Mouse (Mus musculus) neural tube, embryonic 14.5 days (tissue): Measurements from ENCODE around the gene Osbpl9. TPM values are rescaled to one million over a fixed set of nuclear protein-coding genes. Genes with fewer than 3 reads are reported as not detected.

Experiments used
- ATAC-seq: fragments of 200-750 bp; cut with Nextera tagmentation; 2 replicates; pipeline ENCODE4 v1.8.0; 2017; ENCODE audit warnings: low read depth, mild to moderate bottlenecking, moderate TSS enrichment, moderate library complexity
- H3K27ac ChIP-seq: fragments of 300-500 bp; sonication (generic); 2 replicates; pipeline ENCODE4 v1.5.1; 2014; ENCODE audit warnings: low read depth, mild to moderate bottlenecking, control low read depth, low read length, moderate library complexity, mixed read lengths
- H3K27me3 ChIP-seq: fragments of 300-500 bp; sonication (generic); 2 replicates; pipeline ENCODE4 v1.6.1; 2014; ENCODE audit warnings: low read length; ENCODE audit not compliant: control insufficient read depth, insufficient read depth
- H3K36me3 ChIP-seq: fragments of 300-500 bp; sonication (generic); 2 replicates; pipeline ENCODE4 v1.6.1; 2014; ENCODE audit warnings: low read length, mixed read lengths; ENCODE audit not compliant: control insufficient read depth, insufficient read depth
- H3K4me1 ChIP-seq: fragments of 300-500 bp; sonication (generic); 2 replicates; pipeline ENCODE4 v1.6.1; 2014; ENCODE audit warnings: low read length; ENCODE audit not compliant: control insufficient read depth, insufficient read depth
- H3K4me2 ChIP-seq: fragments of 300-500 bp; sonication (generic); 2 replicates; pipeline ENCODE4 v1.6.1; 2014; ENCODE audit warnings: mild to moderate bottlenecking, low read depth, low read length, control low read depth
- H3K4me3 ChIP-seq: fragments of 300-500 bp; sonication (generic); 2 replicates; pipeline ENCODE4 v1.5.1; 2014; ENCODE audit warnings: low read depth, low read length, control low read depth, mixed read lengths
- H3K9ac ChIP-seq: fragments of 300-500 bp; sonication (generic); replicated peaks from 2 replicates; pipeline ENCODE4 v1.6.1; 2014; ENCODE audit warnings: low read depth, mild to moderate bottlenecking, control low read depth, low read length, mixed read lengths
- H3K9me3 ChIP-seq: fragments of 300-500 bp; sonication (generic); 2 replicates; pipeline ENCODE4 v1.6.1; 2016; ENCODE audit warnings: low read length; ENCODE audit not compliant: control insufficient read depth
- WGBS: fragments of 180-500 bp; shearing (Covaris S2); extraction: QIAGEN DNeasy Blood & Tissue Kit; methylation state at CpG from one replicate; pipeline ENCODE4 v1.1.7; 2014; 5-methylcytosine and 5-hydroxymethylcytosine counted together
- polyA plus RNA-seq: library from polyadenylated mRNA; unstranded; fragments of >200 nt; fragmentation: Nextera tagmentation; extraction: Ambion mirVana; gene quantifications from 2 replicates; pipeline ENCODE4 v1.2.1, GENCODE M21; 2014

Osbpl9 gene
- polyA plus RNA-seq, 1 experiment from 2014 or later: 89.2 TPM

DNA sequence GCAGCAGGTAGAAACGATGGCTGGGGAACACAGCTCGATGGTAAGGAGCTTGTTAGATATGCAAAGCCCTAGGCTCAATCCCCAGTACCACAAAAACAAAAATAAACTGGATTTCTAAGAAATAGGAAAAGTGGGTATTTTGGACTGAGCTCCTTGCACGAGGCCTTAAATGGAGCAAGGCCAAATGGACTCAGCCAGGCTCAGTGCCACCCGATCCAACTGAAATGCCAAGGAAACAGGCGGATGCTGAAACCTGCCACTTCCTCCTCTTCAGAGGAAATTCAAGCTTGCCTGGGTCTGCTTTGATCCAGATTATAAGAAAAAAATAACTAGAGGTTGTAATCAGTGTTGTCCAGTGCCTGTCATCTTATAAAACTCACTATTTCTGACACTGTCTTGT, 112.9 kb downstream of the Osbpl9 start:
- Histone ChIP-seq H3K4me2 (no peak overlapping the region), H3K9ac (no peak overlapping the region), H3K9me3 (no peaks in the 10 kb centered on the region), H3K27ac (no peak overlapping the region), H3K27me3 (no peaks in the 10 kb centered on the region), H3K4me1 (no peaks in the 10 kb centered on the region), H3K4me3 (no peak overlapping the region), H3K36me3 (0 out of 2 replicates have a peak, but pooled peaks cover 3% of the 10 kb centered on the region)
- ATAC-seq: no peak
- 93% methylated on average over 5 of the region's 5 CpGs for WGBS

DNA sequence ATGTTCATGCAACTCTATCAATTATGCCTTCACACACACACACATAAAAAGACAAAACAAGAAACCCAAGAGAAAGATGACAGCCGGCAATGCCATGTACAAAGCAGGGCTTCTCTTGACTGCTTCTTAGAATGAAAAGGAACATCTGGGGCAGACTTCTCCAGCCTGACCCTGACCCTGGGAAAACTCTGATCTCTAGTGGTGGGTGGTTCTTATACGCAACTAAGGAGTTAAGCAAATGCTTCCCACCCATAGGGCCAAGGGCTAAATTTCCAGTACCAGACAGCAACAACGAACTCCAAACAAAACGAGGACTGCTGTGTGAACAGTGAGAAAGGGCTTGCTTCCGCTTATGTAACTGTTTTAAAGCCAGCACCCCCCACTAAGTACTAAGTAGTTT, 122.0 kb downstream of the Osbpl9 start:
- H3K4me1 ChIP-seq: no peaks in the 10 kb centered on the region
- no peak overlapping the region for H3K27ac ChIP-seq
- no peak overlapping the region for H3K4me3 ChIP-seq
- peaks cover 11% of the 10 kb centered on the region for H3K36me3 ChIP-seq
- H3K9ac ChIP-seq: no peak overlapping the region
- ATAC-seq: no peak
- WGBS: 76% methylated on average over 5 of the region's 5 CpGs
- H3K27me3 ChIP-seq: no peaks in the 10 kb centered on the region
- no peaks in the 10 kb centered on the region for H3K9me3 ChIP-seq
- no peak overlapping the region for H3K4me2 ChIP-seq

DNA sequence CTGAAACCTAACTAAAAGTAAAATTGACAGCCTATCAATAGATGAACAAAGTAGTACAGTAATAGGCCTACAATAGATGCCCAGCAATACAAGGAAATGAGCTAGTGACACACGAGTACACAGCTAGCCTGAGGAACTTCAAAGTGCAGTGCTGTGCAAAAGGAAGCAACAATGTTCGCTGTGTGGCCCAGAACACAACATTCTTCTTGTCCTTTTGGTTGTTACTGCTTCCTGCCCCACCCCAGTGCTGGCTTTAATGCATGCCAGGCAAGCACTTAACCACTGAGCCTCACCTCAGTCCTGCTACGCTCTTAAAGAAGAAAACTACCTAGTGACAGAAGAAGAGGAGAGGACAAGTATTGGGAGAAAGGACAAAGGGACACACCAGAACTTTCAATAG, 122.4 kb downstream of the Osbpl9 start:
- no peaks in the 10 kb centered on the region for H3K9me3 ChIP-seq
- H3K9ac ChIP-seq: no peak overlapping the region
- no peaks in the 10 kb centered on the region for H3K27me3 ChIP-seq
- H3K4me1 ChIP-seq: no peaks in the 10 kb centered on the region
- H3K4me2 ChIP-seq: no peak overlapping the region
- no peak overlapping the region for H3K4me3 ChIP-seq
- 71% methylated on average over 3 of the region's 3 CpGs for WGBS
- H3K36me3 ChIP-seq: peaks cover 11% of the 10 kb centered on the region
- ATAC-seq: no peak
- no peak overlapping the region for H3K27ac ChIP-seq

DNA sequence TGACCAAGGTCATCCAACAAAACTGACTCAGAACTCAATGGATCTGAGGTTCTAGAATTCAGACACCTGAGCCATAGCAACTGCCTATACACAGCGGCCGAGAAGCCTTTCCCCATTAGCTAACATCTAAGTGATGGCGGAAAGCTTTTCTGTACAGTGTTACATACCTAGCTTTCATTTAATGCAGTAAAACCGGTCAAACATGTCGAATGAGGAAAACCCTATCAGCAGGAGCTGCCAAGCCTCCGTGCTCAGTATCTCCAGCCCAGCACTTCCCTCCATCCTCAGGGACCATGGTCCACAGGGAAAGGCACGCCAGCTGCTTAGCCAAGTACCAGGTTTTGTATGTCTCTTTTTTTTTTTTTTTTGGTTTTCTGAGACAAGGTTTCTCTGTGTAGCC, 123.1 kb downstream of the Osbpl9 start:
- H3K9ac ChIP-seq: no peak overlapping the region
- no peak overlapping the region for H3K27ac ChIP-seq
- no peak for ATAC-seq
- no peaks in the 10 kb centered on the region for H3K27me3 ChIP-seq
- no peak overlapping the region for H3K4me3 ChIP-seq
- H3K9me3 ChIP-seq: no peaks in the 10 kb centered on the region
- 91% methylated on average over 7 of the region's 7 CpGs for WGBS
- peaks cover 11% of the 10 kb centered on the region for H3K36me3 ChIP-seq
- no peaks in the 10 kb centered on the region for H3K4me1 ChIP-seq
- H3K4me2 ChIP-seq: no peak overlapping the region

DNA sequence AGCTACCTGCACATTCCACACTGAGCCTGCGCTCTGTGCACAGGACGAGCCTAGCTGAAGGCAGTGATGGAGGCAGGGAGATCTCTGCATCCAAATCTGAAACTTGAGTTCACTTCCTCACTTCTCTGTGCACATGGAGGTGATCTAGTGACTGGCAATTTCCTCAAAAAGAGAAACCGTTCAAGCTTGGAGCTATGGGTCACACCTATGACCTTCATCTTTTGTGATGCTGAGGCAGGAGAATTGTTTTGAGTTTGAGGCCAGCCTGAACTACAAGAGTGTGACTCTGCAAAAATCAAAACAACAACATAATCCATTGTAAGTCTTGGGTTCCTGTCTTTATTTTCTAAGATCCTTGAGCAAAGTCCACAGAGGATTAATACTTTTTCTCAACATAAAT, 128.8 kb downstream of the Osbpl9 start:
- ATAC-seq: no peak
- no peak overlapping the region for H3K27ac ChIP-seq
- no peak overlapping the region for H3K4me2 ChIP-seq
- H3K27me3 ChIP-seq: no peaks in the 10 kb centered on the region
- no peaks in the 10 kb centered on the region for H3K9me3 ChIP-seq
- 92% methylated on average over 3 of the region's 3 CpGs for WGBS
- H3K4me1 ChIP-seq: no peaks in the 10 kb centered on the region
- H3K4me3 ChIP-seq: no peak overlapping the region
- peaks cover 21% of the 10 kb centered on the region for H3K36me3 ChIP-seq
- H3K9ac ChIP-seq: no peak overlapping the region

DNA sequence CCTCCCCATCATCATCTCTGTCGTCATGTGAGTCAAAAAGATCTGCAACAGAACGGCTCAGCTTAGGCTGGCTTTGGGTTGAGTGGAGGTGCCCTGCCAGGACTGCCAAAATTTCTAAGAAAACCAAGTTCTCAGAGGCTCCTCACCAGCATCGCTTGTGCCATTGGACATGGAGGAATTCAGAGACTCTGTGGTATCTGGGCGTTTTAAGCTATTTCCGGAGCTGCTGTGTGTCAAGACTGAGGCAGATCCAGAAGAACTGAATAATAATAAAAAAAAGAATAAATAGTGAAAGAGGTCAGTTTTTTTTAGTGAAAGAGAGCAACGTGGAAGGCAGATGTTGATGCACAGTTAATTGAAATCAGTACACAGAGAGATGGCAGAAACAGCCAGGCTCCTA, 129.2 kb downstream of the Osbpl9 start:
- H3K4me3 ChIP-seq: no peak overlapping the region
- no peak for ATAC-seq
- H3K27ac ChIP-seq: no peak overlapping the region
- H3K27me3 ChIP-seq: no peaks in the 10 kb centered on the region
- H3K4me2 ChIP-seq: no peak overlapping the region
- H3K9me3 ChIP-seq: no peaks in the 10 kb centered on the region
- WGBS: 93% methylated on average over 6 of the region's 6 CpGs
- H3K36me3 ChIP-seq: peaks cover 21% of the 10 kb centered on the region
- no peak overlapping the region for H3K9ac ChIP-seq
- H3K4me1 ChIP-seq: no peaks in the 10 kb centered on the region

DNA sequence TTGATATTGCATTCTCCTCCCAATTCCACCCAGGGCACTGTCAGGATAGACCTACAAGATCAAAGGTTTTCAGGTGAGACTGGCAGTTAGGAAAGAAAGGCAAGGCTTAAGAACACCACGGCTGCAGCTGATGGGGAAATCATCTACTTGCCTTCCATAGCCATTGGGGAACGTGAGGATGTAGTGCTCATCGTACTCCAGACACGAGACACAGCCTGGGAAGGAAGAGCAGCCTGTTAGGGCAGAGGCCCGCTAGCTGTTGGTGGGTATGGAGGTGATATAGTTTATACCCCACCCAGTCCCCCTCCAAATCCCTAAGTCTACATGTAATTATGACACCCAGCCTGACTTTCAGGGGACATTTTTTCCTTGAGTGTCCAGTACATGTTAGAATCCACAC, 136.4 kb downstream of the Osbpl9 start:
- no peaks in the 10 kb centered on the region for H3K9me3 ChIP-seq
- WGBS: 93% methylated on average over 5 of the region's 5 CpGs

DNA sequence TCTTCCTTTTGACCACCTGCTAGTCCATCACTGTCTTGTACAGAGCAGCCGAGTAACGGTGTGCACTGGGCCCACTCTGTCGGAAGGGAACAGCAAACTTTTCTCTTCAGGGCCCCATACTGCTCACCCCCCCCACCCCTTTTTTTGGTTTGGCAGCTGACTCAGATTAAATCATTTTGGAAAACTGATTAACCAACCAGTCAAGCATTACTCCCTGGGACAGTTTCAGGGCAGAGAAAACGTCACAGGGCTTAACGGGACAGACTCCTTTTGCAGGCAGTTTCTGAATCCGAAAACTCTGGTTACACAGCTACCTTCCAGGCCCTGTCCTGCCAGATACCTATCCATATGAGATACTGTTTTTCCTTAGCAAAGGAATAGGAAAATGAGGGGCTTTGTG, 137.1 kb downstream of the Osbpl9 start:
- no peak overlapping the region for H3K9ac ChIP-seq
- H3K4me1 ChIP-seq: no peaks in the 10 kb centered on the region
- H3K4me2 ChIP-seq: no peak overlapping the region
- WGBS: 95% methylated on average over 6 of the region's 6 CpGs
- H3K27ac ChIP-seq: no peak overlapping the region
- H3K36me3 ChIP-seq: peaks cover 72% of the 10 kb centered on the region
- no peak for ATAC-seq
- no peak overlapping the region for H3K4me3 ChIP-seq
- H3K27me3 ChIP-seq: no peaks in the 10 kb centered on the region
- no peaks in the 10 kb centered on the region for H3K9me3 ChIP-seq

More for the DNA sequence above, 136.4 kb downstream of the Osbpl9 start:
- Histone ChIP-seq H3K36me3 (peaks cover 71% of the 10 kb centered on the region), H3K27ac (no peak overlapping the region), H3K27me3 (no peaks in the 10 kb centered on the region), H3K9ac (no peak overlapping the region), H3K4me2 (no peak overlapping the region), H3K4me3 (no peak overlapping the region), H3K4me1 (no peaks in the 10 kb centered on the region)
- ATAC-seq: no peak

DNA sequence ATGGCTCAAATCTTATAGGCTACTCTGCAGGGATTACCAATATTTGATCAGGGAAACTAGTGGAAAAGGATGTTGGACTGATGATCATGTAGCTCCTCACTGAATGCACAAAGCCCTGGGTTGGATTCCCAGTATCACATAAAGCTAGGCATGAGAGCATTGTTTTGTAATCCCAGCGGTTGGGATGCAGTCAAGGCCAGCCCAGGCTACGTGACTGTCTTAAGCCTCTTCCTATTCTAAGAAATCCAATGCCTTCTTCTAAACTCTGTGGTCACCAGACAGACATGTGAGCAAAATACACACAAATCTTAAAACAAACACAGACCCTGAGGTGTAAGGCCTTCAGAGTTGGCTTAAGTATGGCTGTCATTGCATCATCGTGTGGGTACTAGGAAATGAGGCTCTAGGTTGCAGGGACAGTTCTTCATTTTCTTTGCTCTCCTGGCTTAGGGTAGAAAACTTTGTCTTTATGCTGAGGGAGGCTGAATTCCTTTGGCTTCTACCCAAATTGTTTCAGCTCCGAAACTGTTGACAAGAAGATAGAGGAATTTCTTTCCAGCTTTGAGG, 142.7 kb downstream of the Osbpl9 start:
- no peak overlapping the region for H3K4me3 ChIP-seq
- H3K9ac ChIP-seq: no peak overlapping the region
- 94% methylated on average over 4 of the region's 4 CpGs for WGBS
- H3K36me3 ChIP-seq: peaks cover 83% of the 10 kb centered on the region
- H3K27ac ChIP-seq: no peak overlapping the region
- no peak for ATAC-seq
- H3K4me2 ChIP-seq: no peak overlapping the region
- no peaks in the 10 kb centered on the region for H3K4me1 ChIP-seq
- H3K27me3 ChIP-seq: no peaks in the 10 kb centered on the region
- H3K9me3 ChIP-seq: no peaks in the 10 kb centered on the region
